Mouse (Mus musculus) gastrocnemius, postnatal 36 days (tissue): Measurements from ENCODE around the gene Asphd2. TPM values are rescaled to one million over a fixed set of nuclear protein-coding genes. Genes with fewer than 3 reads are reported as not detected.
A peak's percentile ranks its signal among the peaks of the same experiment; 100 is the strongest.
"Not testable (repeated sequence)": the region's sequence is repeated elsewhere in the genome, so short reads cannot be mapped to it uniquely, and the experiment has no call there.

Source experiments
- DNase-seq, 2 experiments: peaks; one replicate each; pipeline ENCODE4 v3.0.0; 2022
- intact Hi-C: fragments of 180-260 bp; cut with DNase I; formaldehyde crosslinking; loops from one replicate; pipeline ENCODE4 v1.15.1; 2025
- long read RNA-seq, 2 experiments: library from polyadenylated mRNA; stranded (forward); transcript quantifications; one replicate each; pipeline ENCODE4 v2.0.0; 2021
- total RNA-seq, 2 experiments: library from RNA; stranded (reverse); gene quantifications; 2 replicates each; pipeline ENCODE4 v1.2.3; 2021

Asphd2 gene
- under 1 TPM; 0.36 to 0.74 TPM for total RNA-seq
- long read RNA-seq, experiment 1, partial matches to known transcripts: 0 of 1 reads
- long read RNA-seq, experiment 1, other reads (novel, unspliced or antisense): 1 of 1 reads
- long read RNA-seq, experiment 2: 0 reads

GRCm38 (mm10) chr5:112394779-112395443 lies at the start of gene Asphd2:
Asphd2 (minus strand) TSS chr5:112394866.
- intact Hi-C loops: loop anchor here (10.0 kb wide), 1 partner anchor 1090 kb away; no protein-coding TSS in a partner anchor
- peak in 1 of 2 experiments; percentile 18 for DNase-seq

GRCm38 (mm10) chr5:112438535-112438934 lies 43.9 kb upstream of the Asphd2 start:
- no peak for DNase-seq
- intact Hi-C loops: no loop called here

GRCm38 (mm10) chr5:112433004-112433403 lies 38.3 kb upstream of the Asphd2 start:
- intact Hi-C loops: no loop called here
- DNase-seq: peak; percentile 28 to 67

GRCm38 (mm10) chr5:112432033-112432432 lies 37.4 kb upstream of the Asphd2 start:
- no peak for DNase-seq
- intact Hi-C loops: no loop called here

- intact Hi-C loops: no loop called here
- no peak for DNase-seq
Measured at GRCm38 (mm10) chr5:112431120-112431775, 36.6 kb upstream of the Asphd2 start.

- intact Hi-C loops: loop anchor here (5.0 kb wide), 1 partner anchor 187 kb away; no protein-coding TSS in a partner anchor
- DNase-seq: peak in 1 of 2 experiments; percentile 22
Measured at GRCm38 (mm10) chr5:112428944-112429343, 34.3 kb upstream of the Asphd2 start.

- DNase-seq: peak; percentile 33 to 46
- intact Hi-C loops: loop anchor here (5.0 kb wide), 1 partner anchor 185 kb away; no protein-coding TSS in a partner anchor
Measured at GRCm38 (mm10) chr5:112427283-112427682, 32.6 kb upstream of the Asphd2 start.

GRCm38 (mm10) chr5:112426635-112427034 lies 32.0 kb upstream of the Asphd2 start:
- intact Hi-C loops: loop anchor here (5.0 kb wide), 1 partner anchor 184 kb away; no protein-coding TSS in a partner anchor

GRCm38 (mm10) chr5:112419535-112419934 lies 24.9 kb upstream of the Asphd2 start:
- no peak for DNase-seq
- intact Hi-C loops: no loop called here

More at GRCm38 (mm10) chr5:112426635-112427034, 32.0 kb upstream of the Asphd2 start:
- no peak for DNase-seq

GRCm38 (mm10) chr5:112418023-112418422 lies 23.4 kb upstream of the Asphd2 start:
- no peak for DNase-seq
- intact Hi-C loops: no loop called here

- no peak for DNase-seq
- intact Hi-C loops: no loop called here
Measured at GRCm38 (mm10) chr5:112416673-112417072, 22.0 kb upstream of the Asphd2 start.

GRCm38 (mm10) chr5:112412781-112413180 lies 18.1 kb upstream of the Asphd2 start:
- intact Hi-C loops, DNase-seq: not testable (repeated sequence)

- intact Hi-C loops: no loop called here
Measured at GRCm38 (mm10) chr5:112411514-112412335, 17.1 kb upstream of the Asphd2 start.

GRCm38 (mm10) chr5:112411072-112411471 lies 16.4 kb upstream of the Asphd2 start:
- no peak for DNase-seq
- intact Hi-C loops: no loop called here

More at GRCm38 (mm10) chr5:112411514-112412335, 17.1 kb upstream of the Asphd2 start:
- DNase-seq: no peak

- DNase-seq: no peak
Measured at GRCm38 (mm10) chr5:112409274-112409673, 14.6 kb upstream of the Asphd2 start.

GRCm38 (mm10) chr5:112406017-112406416 lies 11.4 kb upstream of the Asphd2 start:
- DNase-seq: no peak
- intact Hi-C loops: no loop called here

More at GRCm38 (mm10) chr5:112409274-112409673, 14.6 kb upstream of the Asphd2 start:
- intact Hi-C loops: no loop called here

GRCm38 (mm10) chr5:112402437-112402836 lies 7.8 kb upstream of the Asphd2 start:
- intact Hi-C loops: no loop called here
- no peak for DNase-seq

GRCm38 (mm10) chr5:112399284-112399683 lies 4.6 kb upstream of the Asphd2 start:
- intact Hi-C loops: loop anchor here (10.0 kb wide), 1 partner anchor 1094 kb away; no protein-coding TSS in a partner anchor
- no peak for DNase-seq

GRCm38 (mm10) chr5:112396066-112396465 lies 1.4 kb upstream of the Asphd2 start:
- DNase-seq: no peak
- intact Hi-C loops: loop anchor here (10.0 kb wide), 1 partner anchor 1091 kb away; no protein-coding TSS in a partner anchor

GRCm38 (mm10) chr5:112394415-112394763 lies 277 bp downstream of the Asphd2 start:
- no peak for DNase-seq
- intact Hi-C loops: loop anchor here (10.0 kb wide), 1 partner anchor 1090 kb away; no protein-coding TSS in a partner anchor
